Mouse (Mus musculus) heart, embryonic 13.5 days (tissue): Measurements from ENCODE around the gene Gm17078. TPM values are rescaled to one million over a fixed set of nuclear protein-coding genes. Genes with fewer than 3 reads are reported as not detected.
"Not testable (repeated sequence)": the region's sequence is repeated elsewhere in the genome, so short reads cannot be mapped to it uniquely, and the experiment has no call there.

Experiments
- ATAC-seq: fragments of 200-750 bp; cut with Nextera tagmentation; 2 replicates; pipeline ENCODE4 v1.8.0; 2017; ENCODE audit warnings: moderate TSS enrichment; ENCODE audit not compliant: insufficient number of reproducible peaks, low FRiP score, low TSS enrichment; ENCODE audit errors: extremely low read depth
- H3K27ac ChIP-seq: fragments of 300-500 bp; sonication (generic); replicated peaks from 2 replicates; pipeline ENCODE4 v1.5.1; 2015; ENCODE audit warnings: moderate library complexity, mild to moderate bottlenecking, inconsistent platforms
- H3K27me3 ChIP-seq: fragments of 300-500 bp; sonication (generic); replicated peaks from 2 replicates; pipeline ENCODE4 v1.6.1; 2015; ENCODE audit warnings: mild to moderate bottlenecking, inconsistent platforms
- H3K36me3 ChIP-seq: fragments of 300-500 bp; sonication (generic); 2 replicates; pipeline ENCODE4 v1.6.1; 2015; ENCODE audit warnings: mild to moderate bottlenecking, inconsistent platforms
- H3K4me1 ChIP-seq: fragments of 300-500 bp; sonication (generic); 2 replicates; pipeline ENCODE4 v1.6.1; 2015; ENCODE audit warnings: inconsistent platforms
- H3K4me2 ChIP-seq: fragments of 300-500 bp; sonication (generic); 2 replicates; pipeline ENCODE4 v1.6.1; 2015; ENCODE audit warnings: inconsistent platforms, mild to moderate bottlenecking, moderate library complexity
- H3K4me3 ChIP-seq: fragments of 300-500 bp; sonication (generic); 2 replicates; pipeline ENCODE4 v1.5.1; 2015; ENCODE audit warnings: moderate library complexity, mild to moderate bottlenecking, inconsistent platforms
- H3K9ac ChIP-seq: fragments of 300-500 bp; sonication (generic); 2 replicates; pipeline ENCODE4 v1.6.1; 2015; ENCODE audit warnings: inconsistent platforms, mild to moderate bottlenecking, moderate library complexity
- H3K9me3 ChIP-seq: fragments of 300-500 bp; sonication (generic); 2 replicates; pipeline ENCODE4 v1.6.1; 2016; ENCODE audit warnings: inconsistent platforms
- WGBS: fragments of 180-500 bp; shearing (Covaris S2); methylation state at CpG from one replicate; pipeline ENCODE4 v1.1.7; 2015; ENCODE audit warnings: mixed read lengths; 5-methylcytosine and 5-hydroxymethylcytosine counted together
- polyA plus RNA-seq: library from polyadenylated mRNA; unstranded; fragments of >200 nt; fragmentation: Nextera tagmentation; extraction: Ambion mirVana; gene quantifications from 2 replicates; pipeline ENCODE4 v1.2.1, GENCODE M21; 2015

Gene Gm17078
- not detected in 2 replicates for polyA plus RNA-seq

DNA sequence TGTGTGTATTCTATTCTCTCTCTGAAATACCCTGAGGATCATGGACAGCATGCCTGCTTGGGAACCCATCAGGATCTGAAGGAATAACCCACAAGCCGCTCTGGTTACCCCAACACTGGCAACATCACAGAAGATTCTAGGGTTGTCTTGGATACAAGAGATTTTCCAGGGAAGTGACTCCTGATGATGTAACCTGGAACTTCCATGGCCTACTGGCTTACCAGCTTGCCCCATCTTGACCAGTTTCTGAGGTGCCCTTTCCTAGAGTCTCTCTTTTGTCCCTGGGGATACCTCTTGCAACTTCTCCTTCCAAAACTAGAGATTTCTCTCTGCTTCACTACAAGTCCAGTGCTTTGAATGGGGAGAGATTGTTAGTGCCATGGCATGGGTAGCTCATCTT lies at the start of gene Gm17078:
Gene Gm17078 (minus strand): TSS at position 101 of the 400 bp plus-strand sequence.
- Histone ChIP-seq H3K36me3 (no peaks in the 10 kb centered on the region), H3K27ac (no peak within 1 kb of the TSS), H3K4me3 (no peak within 1 kb of the TSS), H3K4me1 (no peaks in the 10 kb centered on the region), H3K27me3 (no peaks in the 10 kb centered on the region), H3K9ac (no peak within 1 kb of the TSS), H3K4me2 (no peak within 1 kb of the TSS), H3K9me3 (no peaks in the 10 kb centered on the region)
- WGBS, result 73% methylated on average over 1 of the region's 1 CpGs
- ATAC-seq, result no peak

DNA sequence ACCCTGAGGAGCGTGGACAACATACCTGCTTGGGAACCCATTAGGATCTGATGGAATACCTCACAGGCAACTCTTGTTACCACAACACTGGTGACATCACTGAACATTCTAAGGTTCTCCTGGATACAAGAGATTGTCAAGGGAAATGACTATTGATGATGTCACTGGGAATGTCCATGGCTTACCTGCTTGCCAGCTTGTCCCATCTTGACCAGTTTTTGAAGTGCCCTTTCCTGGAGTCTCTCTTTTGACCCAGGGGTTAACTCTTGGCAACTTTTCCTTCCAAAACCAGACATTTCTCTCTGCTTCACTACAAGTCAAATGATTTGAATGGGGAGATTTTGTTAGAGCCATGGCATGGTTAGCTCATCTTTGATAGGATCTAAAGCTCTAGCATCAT lies 24.5 kb upstream of the Gm17078 start, which contains the start of gene Gm4181:
Gene Gm4181 (minus strand): TSS at position 101 of the 400 bp plus-strand sequence.
- H3K9me3 ChIP-seq, H3K36me3 ChIP-seq, H3K9ac ChIP-seq, ATAC-seq, H3K4me3 ChIP-seq, H3K4me1 ChIP-seq, H3K4me2 ChIP-seq, H3K27me3 ChIP-seq, H3K27ac ChIP-seq: not testable (repeated sequence)
- 76% methylated on average over 1 of the region's 1 CpGs for WGBS

GRCm38 (mm10) chr14:51632426-51632825 lies 21.3 kb upstream of the Gm17078 start:
- not testable (repeated sequence) for H3K4me3 ChIP-seq, H3K9ac ChIP-seq, H3K27ac ChIP-seq, H3K27me3 ChIP-seq, H3K9me3 ChIP-seq, H3K4me1 ChIP-seq, ATAC-seq, H3K4me2 ChIP-seq, H3K36me3 ChIP-seq
- WGBS, result 88% methylated on average over 1 of the region's 1 CpGs

DNA sequence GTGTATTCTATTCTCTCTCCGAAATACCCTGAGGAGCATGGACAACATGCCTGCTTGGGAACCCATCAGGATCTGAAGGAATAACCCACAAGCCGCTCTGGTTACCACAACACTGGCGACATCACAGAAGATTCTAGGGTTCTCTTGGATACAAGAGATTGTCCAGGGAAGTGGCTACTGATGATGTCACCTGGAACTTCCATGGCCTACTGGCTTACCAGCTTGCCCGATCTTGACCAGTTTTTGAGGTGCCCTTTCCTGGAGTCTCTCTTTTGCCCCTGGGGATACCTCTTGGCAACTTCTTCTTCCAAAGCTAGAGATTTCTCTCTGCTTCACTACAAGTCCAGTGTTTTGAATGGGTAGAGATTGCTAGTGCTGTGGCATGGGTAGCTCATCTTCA lies 19.1 kb downstream of the Gm17078 start, which contains the start of gene Gm17174:
Gene Gm17174 (minus strand): TSS at position 101 of the 400 bp plus-strand sequence.
- H3K36me3 ChIP-seq, H3K9me3 ChIP-seq, H3K4me2 ChIP-seq, ATAC-seq, H3K27ac ChIP-seq, H3K9ac ChIP-seq, H3K27me3 ChIP-seq, H3K4me1 ChIP-seq, H3K4me3 ChIP-seq: not testable (repeated sequence)
- 83% methylated on average over 4 of the region's 4 CpGs for WGBS

- WGBS, result 82% methylated on average over 2 of the region's 2 CpGs
These were observed 37.1 kb downstream of the Gm17078 start, which contains the start of gene Gm17175 for GRCm38 (mm10) chr14:51573963-51574362. Gene Gm17175, minus strand, starts transcription at chr14:51574063.

More at GRCm38 (mm10) chr14:51573963-51574362, 37.1 kb downstream of the Gm17078 start, which contains the start of gene Gm17175:
- not testable (repeated sequence) for H3K4me2 ChIP-seq, H3K9ac ChIP-seq, ATAC-seq, H3K36me3 ChIP-seq, H3K27ac ChIP-seq, H3K4me1 ChIP-seq, H3K27me3 ChIP-seq, H3K9me3 ChIP-seq, H3K4me3 ChIP-seq

Other genes with a start within 250 kb of the Gm17078 start
- not detected in 2 replicates for gene Gm7247, start 249.6 kb downstream of the Gm17078 start, polyA plus RNA-seq
- gene Vmn2r88, start 200.5 kb downstream of the Gm17078 start, polyA plus RNA-seq, result not detected in 2 replicates
- not detected in 2 replicates for gene Vmn2r89, start 159.5 kb downstream of the Gm17078 start, polyA plus RNA-seq
- gene Gm5622, start 58.5 kb downstream of the Gm17078 start, polyA plus RNA-seq, result not detected in 2 replicates
- gene Gm17175, start 37.2 kb downstream of the Gm17078 start, polyA plus RNA-seq, result not detected in 2 replicates
- gene Gm17174, start 19.2 kb downstream of the Gm17078 start, polyA plus RNA-seq, result not detected in 2 replicates
- gene Gm4181, start 24.4 kb upstream of the Gm17078 start, polyA plus RNA-seq, result not detected in 2 replicates
- gene Gm17079, start 84.2 kb upstream of the Gm17078 start, polyA plus RNA-seq, result not detected in 2 replicates
- not detected in 2 replicates for gene Gm5800, start 105.9 kb upstream of the Gm17078 start, polyA plus RNA-seq
- gene Ang4, start 162.3 kb upstream of the Gm17078 start, polyA plus RNA-seq, result not detected in 2 replicates
- not detected in 2 replicates for gene AY358078, start 188.7 kb upstream of the Gm17078 start, polyA plus RNA-seq
- gene Ear6, start 242.4 kb upstream of the Gm17078 start, polyA plus RNA-seq, result not detected in 2 replicates